Mouse (Mus musculus) midbrain, embryonic 14.5 days (tissue): ENCODE results near the gene Cacybp. TPM values are rescaled to one million over a fixed set of nuclear protein-coding genes. Genes with fewer than 3 reads are reported as not detected.

Experiments
- ATAC-seq: fragments of 200-750 bp; cut with Nextera tagmentation; 2 replicates; pipeline ENCODE4 v1.8.0; 2017; ENCODE audit warnings: moderate number of reproducible peaks, moderate library complexity; ENCODE audit not compliant: low FRiP score, low TSS enrichment
- DNase-seq: peaks from one replicate; pipeline ENCODE4 v3.0.0-alpha.2; 2015
- H3K27ac ChIP-seq: fragments of 300-500 bp; sonication (generic); replicated peaks from 2 replicates; pipeline ENCODE4 v1.5.1; 2014; ENCODE audit warnings: mild to moderate bottlenecking, low read depth, low read length, moderate library complexity
- H3K27me3 ChIP-seq: fragments of 300-500 bp; sonication (generic); 2 replicates; pipeline ENCODE4 v1.6.1; 2014; ENCODE audit warnings: low read length, control low read depth, mixed read lengths; ENCODE audit not compliant: control insufficient read depth, insufficient read depth
- H3K36me3 ChIP-seq: fragments of 300-500 bp; sonication (generic); 2 replicates; pipeline ENCODE4 v1.6.1; 2014; ENCODE audit warnings: low read length, control low read depth; ENCODE audit not compliant: control insufficient read depth, insufficient read depth
- H3K4me1 ChIP-seq: fragments of 300-500 bp; sonication (generic); 2 replicates; pipeline ENCODE4 v1.6.1; 2014; ENCODE audit warnings: mild to moderate bottlenecking, antibody characterized with exemption, low read length, control low read depth; ENCODE audit not compliant: control insufficient read depth, insufficient read depth
- H3K4me2 ChIP-seq: fragments of 300-500 bp; sonication (generic); 2 replicates; pipeline ENCODE4 v1.6.1; 2014; ENCODE audit warnings: mild to moderate bottlenecking, low read length, moderate library complexity
- H3K4me3 ChIP-seq: fragments of 300-500 bp; sonication (generic); replicated peaks from 2 replicates; pipeline ENCODE4 v1.5.1; 2014; ENCODE audit warnings: low read depth, low read length
- H3K9ac ChIP-seq: fragments of 300-500 bp; sonication (generic); replicated peaks from 2 replicates; pipeline ENCODE4 v1.6.1; 2014; ENCODE audit warnings: mild to moderate bottlenecking, low read length, moderate library complexity
- H3K9me3 ChIP-seq: fragments of 300-500 bp; sonication (generic); 2 replicates; pipeline ENCODE4 v1.6.1; 2016; ENCODE audit warnings: low read length, control low read depth, mixed read lengths; ENCODE audit not compliant: control insufficient read depth
- WGBS: fragments of 180-500 bp; shearing (Covaris S2); extraction: QIAGEN DNeasy Blood & Tissue Kit; methylation state at CpG from one replicate; pipeline ENCODE4 v1.1.7; 2014; 5-methylcytosine and 5-hydroxymethylcytosine counted together
- polyA plus RNA-seq: library from polyadenylated mRNA; unstranded; fragments of >200 nt; fragmentation: Nextera tagmentation; extraction: Ambion mirVana; gene quantifications from 2 replicates; pipeline ENCODE4 v1.2.1, GENCODE M21; 2014

Cacybp gene
- polyA plus RNA-seq, 1 experiment from 2014 or later = 275 TPM

GRCm38 (mm10) chr1:160158190-160158589 lies 54.5 kb downstream of the Cacybp start:
- Histone ChIP-seq H3K9me3 (no peaks in the 10 kb centered on the region), H3K9ac (no peak overlapping the region), H3K4me1 (no peaks in the 10 kb centered on the region), H3K36me3 (no peaks in the 10 kb centered on the region), H3K4me3 (no peak overlapping the region), H3K27me3 (no peaks in the 10 kb centered on the region), H3K27ac (no peak overlapping the region), H3K4me2 (no peak overlapping the region)
- DNase-seq = no peak
- ATAC-seq = no peak
- WGBS = 95% methylated on average over 2 of the region's 2 CpGs

DNA sequence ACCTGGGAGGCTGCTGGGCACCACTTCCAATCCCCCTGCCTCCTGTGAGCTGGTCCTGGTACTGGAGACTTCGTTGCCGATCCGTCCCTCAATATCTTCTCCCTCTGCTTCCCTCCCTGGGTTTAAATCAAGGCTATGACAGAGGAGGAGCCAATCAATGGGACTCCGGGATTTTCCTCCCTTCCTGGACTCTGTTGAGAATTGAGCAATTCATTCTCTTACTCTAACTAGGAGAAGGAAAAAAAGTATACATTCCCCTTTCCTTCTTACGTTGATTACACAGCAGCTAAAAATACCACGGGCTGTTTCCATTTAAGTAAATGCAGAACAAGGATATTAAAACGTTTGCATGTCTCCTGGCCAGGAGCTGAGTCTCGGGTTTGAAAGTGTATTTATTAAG lies 59.2 kb downstream of the Cacybp start, which contains the start of gene Tnn:
Gene Tnn (minus strand): TSS at position 101 of the 400 bp plus-strand sequence.
- Histone ChIP-seq H3K9me3 (no peaks in the 10 kb centered on the region), H3K9ac (no peak within 1 kb of the TSS), H3K27me3 (no peaks in the 10 kb centered on the region), H3K4me3 (no peak within 1 kb of the TSS), H3K36me3 (no peaks in the 10 kb centered on the region), H3K27ac (no peak within 1 kb of the TSS), H3K4me1 (no peaks in the 10 kb centered on the region; the same call in 1 of the 2 replicates), H3K4me2 (no peak within 1 kb of the TSS)
- DNase-seq (no peak), ATAC-seq (no peak)
- WGBS = 81% methylated on average over 8 of the region's 8 CpGs

Other genes starting within 250 kb of the Cacybp start
- gene 4930523C07Rik, start 168.5 kb downstream of the Cacybp start, polyA plus RNA-seq = 0.78 and 2.9 TPM in 2 replicates
- 0.04 TPM in 2 replicates for gene Tnn, start 59.3 kb downstream of the Cacybp start, polyA plus RNA-seq
- gene Mrps14, start 17.7 kb downstream of the Cacybp start, polyA plus RNA-seq = 144 and 151 TPM in 2 replicates